Mouse (Mus musculus) midbrain, embryonic 11.5 days (tissue): ENCODE data around the gene Fcmr. TPM values are rescaled to one million over a fixed set of nuclear protein-coding genes. Genes with fewer than 3 reads are reported as not detected.

ENCODE experiments used
- ATAC-seq: fragments of 200-750 bp; cut with Nextera tagmentation; 2 replicates; pipeline ENCODE4 v1.8.0; 2017; ENCODE audit warnings: moderate TSS enrichment, moderate library complexity; ENCODE audit not compliant: low FRiP score
- DNase-seq: peaks from one replicate; pipeline ENCODE4 v3.0.0; 2015; ENCODE audit warnings: low spot score; ENCODE audit errors: missing footprints
- H3K27ac ChIP-seq: fragments of 300-500 bp; sonication (generic); 2 replicates; pipeline ENCODE4 v1.5.1; 2014; ENCODE audit warnings: low read depth, low read length
- H3K27me3 ChIP-seq: fragments of 300-500 bp; sonication (generic); 2 replicates; pipeline ENCODE4 v1.6.1; 2014; ENCODE audit warnings: mild to moderate bottlenecking, low read length, moderate library complexity, mixed read lengths; ENCODE audit not compliant: control insufficient read depth, insufficient read depth
- H3K36me3 ChIP-seq: fragments of 300-500 bp; sonication (generic); 2 replicates; pipeline ENCODE4 v1.6.1; 2014; ENCODE audit warnings: mild to moderate bottlenecking, low read length, moderate library complexity, mixed read lengths; ENCODE audit not compliant: control insufficient read depth, insufficient read depth
- H3K4me1 ChIP-seq: fragments of 300-500 bp; sonication (generic); 2 replicates; pipeline ENCODE4 v1.6.1; 2014; ENCODE audit warnings: low read length; ENCODE audit not compliant: control insufficient read depth, insufficient read depth
- H3K4me2 ChIP-seq: fragments of 300-500 bp; sonication (generic); 2 replicates; pipeline ENCODE4 v1.6.1; 2014; ENCODE audit warnings: mild to moderate bottlenecking, moderate library complexity
- H3K4me3 ChIP-seq: fragments of 300-500 bp; sonication (generic); 2 replicates; pipeline ENCODE4 v1.5.1; 2014; ENCODE audit warnings: low read depth, low read length
- H3K9ac ChIP-seq: fragments of 300-500 bp; sonication (generic); 2 replicates; pipeline ENCODE4 v1.6.1; 2014; ENCODE audit warnings: low read length
- H3K9me3 ChIP-seq: fragments of 300-500 bp; sonication (generic); 2 replicates; pipeline ENCODE4 v1.6.1; 2016; ENCODE audit warnings: low read length; ENCODE audit not compliant: control insufficient read depth
- WGBS: fragments of 180-500 bp; shearing (Covaris S2); extraction: QIAGEN DNeasy Blood & Tissue Kit; methylation state at CpG from one replicate; pipeline ENCODE4 v1.1.7; 2014; 5-methylcytosine and 5-hydroxymethylcytosine counted together
- polyA plus RNA-seq: library from polyadenylated mRNA; unstranded; fragments of >200 nt; fragmentation: Nextera tagmentation; extraction: Ambion mirVana; gene quantifications from 2 replicates; pipeline ENCODE4 v1.2.1, GENCODE M21; 2014

Gene Fcmr
- polyA plus RNA-seq, 1 experiment from 2014 or later = 0.27 TPM

DNA sequence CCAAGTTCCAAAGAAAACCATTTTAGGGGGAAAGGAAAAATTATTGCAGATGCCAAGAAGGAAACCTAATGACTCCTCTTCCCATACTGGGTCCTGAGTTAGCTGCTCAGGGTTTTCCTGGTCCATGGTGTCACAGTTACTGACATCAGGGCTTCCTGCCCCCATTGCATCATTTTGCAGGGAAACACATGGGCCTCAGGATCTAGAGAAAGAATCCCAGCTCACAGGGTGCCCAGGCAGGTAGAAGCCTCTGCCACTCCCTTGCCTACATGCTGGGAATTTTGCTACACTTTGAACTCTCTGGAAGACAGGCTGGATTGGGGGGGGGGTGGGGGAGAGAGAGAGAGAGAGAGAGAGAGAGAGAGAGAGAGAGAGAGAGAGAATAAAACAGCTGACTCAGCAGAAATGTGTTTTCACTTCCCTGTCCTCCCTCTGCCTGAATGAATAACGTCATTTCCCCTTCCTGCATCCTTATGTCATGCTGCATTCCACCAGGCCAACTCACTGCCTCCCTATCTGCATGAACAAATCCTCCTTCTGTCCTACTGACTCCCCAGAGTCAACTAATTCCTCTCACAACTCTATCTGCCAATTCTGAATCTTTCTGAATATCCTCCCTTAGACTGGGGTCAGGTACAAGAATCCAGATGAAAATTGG is 53.0 kb downstream of the Fcmr start:
- Histone ChIP-seq H3K4me1 (no peaks in the 10 kb centered on the region), H3K27me3 (no peaks in the 10 kb centered on the region), H3K36me3 (no peaks in the 10 kb centered on the region), H3K27ac (no peak overlapping the region), H3K4me2 (no peak overlapping the region), H3K9me3 (no peaks in the 10 kb centered on the region), H3K9ac (no peak overlapping the region), H3K4me3 (no peak overlapping the region)
- DNase-seq (no peak), ATAC-seq (no peak)
- 60% methylated on average over 1 of the region's 1 CpGs for WGBS

- Histone ChIP-seq H3K9ac (no peak overlapping the region), H3K9me3 (no peaks in the 10 kb centered on the region), H3K27me3 (no peaks in the 10 kb centered on the region), H3K36me3 (no peaks in the 10 kb centered on the region), H3K4me3 (no peak overlapping the region), H3K27ac (no peak overlapping the region), H3K4me1 (no peaks in the 10 kb centered on the region), H3K4me2 (no peak overlapping the region)
- DNase-seq (no peak), ATAC-seq (no peak)
Observed at GRCm38 (mm10) chr1:130926484-130926883, 61.0 kb downstream of the Fcmr start.

Other genes starting within 250 kb of the Fcmr start
- not detected in 2 replicates for gene Zp3r, start 236.0 kb upstream of the Fcmr start, polyA plus RNA-seq
- gene C4bp, start 204.0 kb upstream of the Fcmr start, polyA plus RNA-seq = 0.04 TPM in 1 of 2 replicates, not detected in the other
- not detected in 2 replicates for gene Gm29427, start 149.9 kb upstream of the Fcmr start, polyA plus RNA-seq
- 11.7 and 13.6 TPM in 2 replicates for gene Yod1, start 148.3 kb upstream of the Fcmr start, polyA plus RNA-seq
- 6.3 and 9.5 TPM in 2 replicates for gene Pfkfb2, start 136.4 kb upstream of the Fcmr start, polyA plus RNA-seq
- gene AA986860, start 133.7 kb upstream of the Fcmr start, polyA plus RNA-seq = 0.29 and 0.37 TPM in 2 replicates
- gene Fcamr, start 64.8 kb upstream of the Fcmr start, polyA plus RNA-seq = not detected in 2 replicates
- gene Pigr, start 39.0 kb upstream of the Fcmr start, polyA plus RNA-seq = not detected in 2 replicates
- not detected in 2 replicates for gene Il24, start 21.8 kb downstream of the Fcmr start, polyA plus RNA-seq
- gene Il20, start 45.8 kb downstream of the Fcmr start, polyA plus RNA-seq = not detected in 2 replicates
- not detected in 2 replicates for gene Il19, start 74.4 kb downstream of the Fcmr start, polyA plus RNA-seq
- not detected in 2 replicates for gene Il10, start 154.2 kb downstream of the Fcmr start, polyA plus RNA-seq
- gene Mapkapk2, start 232.2 kb downstream of the Fcmr start, polyA plus RNA-seq = 49.8 and 56.0 TPM in 2 replicates